10 mouse cellular contexts compared by ENCODE assay signal in genomic region chr9:120569721-120570333, GRCm38 (mm10). TPM values are rescaled to one million over a fixed set of nuclear protein-coding genes. Genes with fewer than 3 reads are reported as not detected.
A peak's percentile ranks its signal among the peaks of the same experiment; 100 is the strongest.
DNase-seq lines count a peak whose midpoint lies in the region; ATAC-seq and TF ChIP-seq lines count a peak whose summit lies in the region.
"Had no signal": no experiment of that assay in that cellular context is flagged by ENCODE, and none has a peak within 500 bp of the region (broad histone marks: within the 10 kb centered on the region; RNA-seq: fewer than 3 reads in every experiment).

No protein-coding gene starts in this region.

- TF ChIP-seq CTCF in heart, postnatal 0 days (IDR thresholded peaks at IDR 0.05; ENCODE audit: low read depth), result peak; percentile 52
- peak; percentile 34 for TF ChIP-seq CTCF in liver, embryonic 14.5 days (IDR thresholded peaks at IDR 0.05; ENCODE audit: low read depth)

- H3K9ac ChIP-seq in limb, embryonic 11.5 days (ENCODE audit: low read length), result no peak overlapping the region
- H3K9ac ChIP-seq in heart, postnatal 0 days (replicated peaks; ENCODE audit: low read depth, low read length), result no peak overlapping the region
- H3K9ac ChIP-seq in liver, embryonic 14.5 days (replicated peaks), result no peak overlapping the region
- H3K9ac ChIP-seq: neural tube, embryonic 12.5 days had no signal

- peak; percentile 35 for DNase-seq in cerebellum, adult 9-11 months
- DNase-seq in cerebellum, adult 11-12 months, result no peak
- peak; percentile 57 for DNase-seq in limb, embryonic 11.5 days (ENCODE audit: low spot score)
- no peak for DNase-seq in limb, embryonic 10.5 days (ENCODE audit: low spot score)
- peak; percentile 69 for DNase-seq in NIH3T3 (ENCODE audit: low read depth)
- peak; percentile 35 for DNase-seq in heart, postnatal 0 days (ENCODE audit: low spot score)
- no peak for DNase-seq in liver, embryonic 14.5 days (ENCODE audit: low read depth in 3 of 3, low spot score in 3 of 3)

- 56% methylated on average over 13 of the region's 13 CpGs for WGBS in limb, embryonic 11.5 days
- WGBS in limb, embryonic 10.5 days, result 68% methylated on average over 13 of the region's 13 CpGs
- WGBS in heart, postnatal 0 days, result 53% methylated on average over 13 of the region's 13 CpGs
- 57% methylated on average over 13 of the region's 13 CpGs for whole genome bisulfite sequencing in liver, embryonic 14.5 days (ENCODE audit: insufficient replicate concordance)

- no peak overlapping the region for H3K27ac ChIP-seq in limb, embryonic 11.5 days (replicated peaks; ENCODE audit: low read depth, low read length)
- no peak overlapping the region for H3K27ac ChIP-seq in limb, embryonic 10.5 days
- H3K27ac ChIP-seq in heart, postnatal 0 days (ENCODE audit: low read depth), result no peak overlapping the region
- H3K27ac ChIP-seq in liver, embryonic 14.5 days, result no peak overlapping the region
- H3K27ac ChIP-seq: neural tube, embryonic 12.5 days had no signal

- peaks cover 12% of the 10 kb centered on the region for H3K36me3 ChIP-seq in limb, embryonic 11.5 days (ENCODE audit: control insufficient read depth, insufficient read depth, low read length)
- peaks cover 28% of the 10 kb centered on the region for H3K36me3 ChIP-seq in limb, embryonic 10.5 days
- H3K36me3 ChIP-seq in heart, postnatal 0 days (replicated peaks; ENCODE audit: control insufficient read depth, insufficient read depth, low read length), result peaks cover 22% of the 10 kb centered on the region
- peaks cover 27% of the 10 kb centered on the region for H3K36me3 ChIP-seq in liver, embryonic 14.5 days (replicated peaks; ENCODE audit: control insufficient read depth, insufficient read depth, low read depth)

- H3K27me3 ChIP-seq in limb, embryonic 11.5 days (ENCODE audit: control insufficient read depth, insufficient read depth, low read length), result no peaks in the 10 kb centered on the region
- H3K27me3 ChIP-seq in limb, embryonic 10.5 days (ENCODE audit: low read depth, poor library complexity, severe bottlenecking), result 0 out of 2 replicates have a peak, but pooled peaks cover 7% of the 10 kb centered on the region
- H3K27me3 ChIP-seq in heart, postnatal 0 days (ENCODE audit: control insufficient read depth, insufficient read depth, low read length), result no peaks in the 10 kb centered on the region
- H3K27me3 ChIP-seq in liver, embryonic 14.5 days (ENCODE audit: control insufficient read depth, insufficient read depth, low read length), result no peaks in the 10 kb centered on the region
- H3K27me3 ChIP-seq: neural tube, embryonic 12.5 days had no signal

- no peak for ATAC-seq in limb, embryonic 11.5 days (ENCODE audit: insufficient number of reproducible peaks, low FRiP score, low TSS enrichment, low read depth)
- no peak for ATAC-seq in heart, postnatal 0 days (ENCODE audit: insufficient read depth, low read depth)
- ATAC-seq in liver, embryonic 14.5 days (ENCODE audit: insufficient read depth), result no peak
- ATAC-seq in monocyte, adult 5-6 weeks (replicated peaks; ENCODE audit: insufficient number of reproducible peaks, low FRiP score, low TSS enrichment, poor library complexity, severe bottlenecking), result no peak

- H3K4me2 ChIP-seq in limb, embryonic 11.5 days (ENCODE audit: low read depth, severe bottlenecking), result no peak overlapping the region
- H3K4me2 ChIP-seq in heart, postnatal 0 days (ENCODE audit: low read depth, low read length), result no peak overlapping the region
- peak overlapping the region; percentile 82; the same call in 1 of the 2 replicates for H3K4me2 ChIP-seq in liver, embryonic 14.5 days (ENCODE audit: low read depth)

- H3K4me1 ChIP-seq in limb, embryonic 11.5 days (ENCODE audit: control insufficient read depth, insufficient read depth, low read length), result peaks cover 6% of the 10 kb centered on the region; the same call in 1 of the 2 replicates
- H3K4me1 ChIP-seq in limb, embryonic 10.5 days, result peaks cover 19% of the 10 kb centered on the region
- peaks cover 9% of the 10 kb centered on the region; the same call in 1 of the 2 replicates for H3K4me1 ChIP-seq in heart, postnatal 0 days (ENCODE audit: control insufficient read depth, insufficient read depth)
- H3K4me1 ChIP-seq in liver, embryonic 14.5 days (replicated peaks; ENCODE audit: control insufficient read depth in 2 of 2, insufficient read depth in 2 of 2, low read length in 1 of 2), result peaks cover 18 to 27% of the 10 kb centered on the region in 2 experiments

- no peak for TF ChIP-seq EP300 in heart, postnatal 0 days (IDR thresholded peaks at IDR 0.05; ENCODE audit: low read depth)
- TF ChIP-seq EP300 in liver, embryonic 14.5 days (IDR thresholded peaks at IDR 0.05; ENCODE audit: low read depth), result no peak

- H3K4me3 ChIP-seq in limb, embryonic 11.5 days (ENCODE audit: low read depth, low read length), result no peak overlapping the region
- no peak overlapping the region for H3K4me3 ChIP-seq in limb, embryonic 10.5 days
- no peak overlapping the region for H3K4me3 ChIP-seq in heart, postnatal 0 days (ENCODE audit: low read depth, low read length)
- no peak overlapping the region for H3K4me3 ChIP-seq in liver, embryonic 14.5 days (ENCODE audit: insufficient read depth in 1 of 2, low read depth in 2 of 2, low read length in 2 of 2)

- no peaks in the 10 kb centered on the region for H3K9me3 ChIP-seq in limb, embryonic 11.5 days (ENCODE audit: control insufficient read depth, low read length)
- H3K9me3 ChIP-seq in limb, embryonic 10.5 days (replicated peaks), result no peaks in the 10 kb centered on the region
- H3K9me3 ChIP-seq in heart, postnatal 0 days (replicated peaks; ENCODE audit: control insufficient read depth, low read length), result no peaks in the 10 kb centered on the region
- peaks cover 3% of the 10 kb centered on the region for H3K9me3 ChIP-seq in liver, embryonic 14.5 days (ENCODE audit: control insufficient read depth, low read length)
- H3K9me3 ChIP-seq: neural tube, embryonic 12.5 days had no signal

RNA-seq across cellular contexts. Expression of gene Rpl14, which starts 1.4 kb away (rescaled TPM):
- polyA plus RNA-seq in limb, embryonic 11.5 days (2014; fragmentation: Nextera tagmentation; extraction: Ambion mirVana), result 962 and 998 TPM in 2 replicates
- 757 and 864 TPM in 2 replicates for polyA plus RNA-seq in limb, embryonic 10.5 days (2016; fragmentation: Nextera tagmentation; extraction: Ambion mirVana)
- total RNA-seq in heart, postnatal 0 days (2014; rRNA removed; ENCODE audit: low replicate concordance), result 146 and 156 TPM in 2 replicates
- 355 and 400 TPM in 2 replicates for polyA plus RNA-seq in heart, postnatal 0 days (2015; fragmentation: Nextera tagmentation; extraction: Ambion mirVana)
- 248 and 556 TPM in 2 replicates for polyA plus RNA-seq in liver, embryonic 14.5 days (2012; rRNA removed)
- 571 and 586 TPM in 2 replicates for polyA plus RNA-seq in liver, embryonic 14.5 days (2014; fragmentation: Nextera tagmentation; extraction: Ambion mirVana)
- total RNA-seq in monocyte, adult 5-6 weeks (2017), result 831 to 988 TPM (median 903 TPM) in 3 replicates

RNA-seq across cellular contexts. Expression of gene Entpd3, which starts 30.2 kb away (rescaled TPM):
- polyA plus RNA-seq in limb, embryonic 11.5 days (2014; fragmentation: Nextera tagmentation; extraction: Ambion mirVana), result 0.19 and 0.21 TPM in 2 replicates
- polyA plus RNA-seq in limb, embryonic 10.5 days (2016; fragmentation: Nextera tagmentation; extraction: Ambion mirVana), result 0.26 and 0.33 TPM in 2 replicates
- 0.23 and 2.8 TPM in 2 replicates for total RNA-seq in heart, postnatal 0 days (2014; rRNA removed; ENCODE audit: low replicate concordance)
- polyA plus RNA-seq in heart, postnatal 0 days (2015; fragmentation: Nextera tagmentation; extraction: Ambion mirVana), result 0.05 TPM in 1 of 2 replicates, not detected in the other
- polyA plus RNA-seq in liver, embryonic 14.5 days (2012; rRNA removed), result 0.01 and 0.02 TPM in 2 replicates
- polyA plus RNA-seq in liver, embryonic 14.5 days (2014; fragmentation: Nextera tagmentation; extraction: Ambion mirVana), result not detected in 2 replicates
- total RNA-seq in monocyte, adult 5-6 weeks (2017), result not detected in 3 replicates
- polyA plus RNA-seq: heart, embryonic 14.5 days had no signal

Comparison
In these comparisons a context has a peak if more than half of its experiments do, and no peak if none do; other contexts are left out.
1. DNase-seq: peak in cerebellum, adult 9-11 months (single experiment), limb, embryonic 11.5 days (single experiment), NIH3T3 (single experiment) and heart, postnatal 0 days (single experiment); none in cerebellum, adult 11-12 months (single experiment), limb, embryonic 10.5 days (single experiment) and liver, embryonic 14.5 days (0 of 3).